Mouse (Mus musculus): Measurements from ENCODE around the gene Gpr84. TPM values are rescaled to one million over a fixed set of nuclear protein-coding genes. Genes with fewer than 3 reads are reported as not detected.
A peak's percentile ranks its signal among the peaks of the same experiment; 100 is the strongest.

Gpr84 gene
- polyA plus RNA-seq, 1 experiment from 2014 or later: not detected

- DNase-seq (ENCODE audit: low read depth, low spot score) (no peak), ATAC-seq (peak; percentile 58)
- CTCF ChIA-PET: interaction anchor here (1.0 to 1.4 kb wide), 6 partner anchors 9 to 30 kb away, joined by 3 to 4 read pairs (median 3); no protein-coding TSS in a partner anchor
- no peaks in the 10 kb centered on the region for H3K27me3 ChIP-seq
- TF ChIP-seq CTCF (IDR thresholded peaks at IDR 0.05): peak; percentile 96
- POLR2A ChIA-PET: no interaction called here
- in situ Hi-C loops (cut with MboI; ENCODE audit: low pct_unique_long_range_greater_than_20kb): loop anchor here (5.0 kb wide), 1 partner anchor 34 kb away; no protein-coding TSS in a partner anchor
Measured at GRCm38 (mm10) chr15:103352856-103353255, 42.4 kb upstream of the Gpr84 start.

GRCm38 (mm10) chr15:103347275-103347684 is 36.9 kb upstream of the Gpr84 start:
- no peaks in the 10 kb centered on the region for H3K27me3 ChIP-seq
- POLR2A ChIA-PET: interaction anchor here (0.7 to 1.3 kb wide), 3 partner anchors 11 to 17 kb away, joined by 3 to 6 read pairs (median 4); no protein-coding TSS in a partner anchor
- CTCF ChIA-PET: interaction anchor here (0.6 to 2.2 kb wide), 14 partner anchors 9 to 133 kb away, joined by 3 to 22 read pairs (median 4); partner anchors contain the start of gene Gtsf2
- in situ Hi-C loops (cut with MboI; ENCODE audit: low pct_unique_long_range_greater_than_20kb): no loop called here
- peak; percentile 77 for TF ChIP-seq CTCF (IDR thresholded peaks at IDR 0.05)
- no peak for DNase-seq (ENCODE audit: low read depth, low spot score)
- no peak for ATAC-seq

GRCm38 (mm10) chr15:103345789-103346188 is 35.4 kb upstream of the Gpr84 start:
- no peak for TF ChIP-seq CTCF (IDR thresholded peaks at IDR 0.05)
- ATAC-seq (no peak), DNase-seq (ENCODE audit: low read depth, low spot score) (no peak)
- POLR2A ChIA-PET: no interaction called here
- in situ Hi-C loops (cut with MboI; ENCODE audit: low pct_unique_long_range_greater_than_20kb): no loop called here
- H3K27me3 ChIP-seq: no peaks in the 10 kb centered on the region
- CTCF ChIA-PET: interaction anchor here (1.6 to 2.9 kb wide), 2 partner anchors 37 to 42 kb away, joined by 4 to 13 read pairs; no protein-coding TSS in a partner anchor

GRCm38 (mm10) chr15:103343556-103343955 is 33.1 kb upstream of the Gpr84 start:
- DNase-seq (ENCODE audit: low read depth, low spot score) (no peak), ATAC-seq (no peak)
- ChIA-PET POLR2A (no interaction called here), CTCF (interaction anchor here (0.8 to 1.7 kb wide), 5 partner anchors 9 to 45 kb away, joined by 3 to 8 read pairs (median 3); no protein-coding TSS in a partner anchor)
- no peaks in the 10 kb centered on the region for H3K27me3 ChIP-seq
- in situ Hi-C loops (cut with MboI; ENCODE audit: low pct_unique_long_range_greater_than_20kb): no loop called here
- TF ChIP-seq CTCF (IDR thresholded peaks at IDR 0.05): peak; percentile 20

GRCm38 (mm10) chr15:103343008-103343407 is 32.6 kb upstream of the Gpr84 start:
- no peak for ATAC-seq
- DNase-seq (ENCODE audit: low read depth, low spot score): no peak
- H3K27me3 ChIP-seq: no peaks in the 10 kb centered on the region
- in situ Hi-C loops (cut with MboI; ENCODE audit: low pct_unique_long_range_greater_than_20kb): no loop called here
- CTCF ChIA-PET: interaction anchor here (0.7 to 4.0 kb wide), 10 partner anchors 10 to 165 kb away, joined by 3 to 22 read pairs (median 3); no protein-coding TSS in a partner anchor
- POLR2A ChIA-PET: no interaction called here
- TF ChIP-seq CTCF (IDR thresholded peaks at IDR 0.05): no peak

GRCm38 (mm10) chr15:103342415-103342814 is 32.0 kb upstream of the Gpr84 start:
- ATAC-seq (peak; percentile 14), DNase-seq (ENCODE audit: low read depth, low spot score) (peak; percentile 35)
- ChIA-PET POLR2A (no interaction called here), CTCF (interaction anchor here (0.7 to 4.0 kb wide), 9 partner anchors 10 to 165 kb away, joined by 3 to 22 read pairs (median 4); no protein-coding TSS in a partner anchor)
- in situ Hi-C loops (cut with MboI; ENCODE audit: low pct_unique_long_range_greater_than_20kb): no loop called here
- H3K27me3 ChIP-seq: no peaks in the 10 kb centered on the region
- peak; percentile 90 for TF ChIP-seq CTCF (IDR thresholded peaks at IDR 0.05)

GRCm38 (mm10) chr15:103341547-103341946 is 31.1 kb upstream of the Gpr84 start:
- no peak for DNase-seq (ENCODE audit: low read depth, low spot score)
- TF ChIP-seq CTCF (IDR thresholded peaks at IDR 0.05): no peak
- no peak for ATAC-seq
- CTCF ChIA-PET: interaction anchor here (1.0 to 4.0 kb wide), 8 partner anchors 9 to 157 kb away, joined by 4 to 22 read pairs (median 5); no protein-coding TSS in a partner anchor
- POLR2A ChIA-PET: interaction anchor here (0.6 kb wide), 1 partner anchor 95 kb away, joined by 4 read pairs; no protein-coding TSS in a partner anchor
- in situ Hi-C loops (cut with MboI; ENCODE audit: low pct_unique_long_range_greater_than_20kb): no loop called here
- H3K27me3 ChIP-seq: no peaks in the 10 kb centered on the region

- TF ChIP-seq CTCF (IDR thresholded peaks at IDR 0.05): no peak
- no peaks in the 10 kb centered on the region for H3K27me3 ChIP-seq
- DNase-seq (ENCODE audit: low read depth, low spot score) (no peak), ATAC-seq (no peak)
- in situ Hi-C loops (cut with MboI; ENCODE audit: low pct_unique_long_range_greater_than_20kb): no loop called here
- CTCF ChIA-PET: interaction anchor here (0.8 to 4.0 kb wide), 10 partner anchors 9 to 156 kb away, joined by 3 to 22 read pairs (median 4); no protein-coding TSS in a partner anchor
- POLR2A ChIA-PET: interaction anchor here (0.6 kb wide), 1 partner anchor 227 kb away, joined by 4 read pairs; no protein-coding TSS in a partner anchor
Measured at GRCm38 (mm10) chr15:103340786-103341185, 30.4 kb upstream of the Gpr84 start.

- no peak for TF ChIP-seq CTCF (IDR thresholded peaks at IDR 0.05)
- in situ Hi-C loops (cut with MboI; ENCODE audit: low pct_unique_long_range_greater_than_20kb): no loop called here
- ATAC-seq (peak; percentile 52), DNase-seq (ENCODE audit: low read depth, low spot score) (no peak)
- ChIA-PET POLR2A (no interaction called here), CTCF (interaction anchor here (0.9 to 4.0 kb wide), 6 partner anchors 16 to 53 kb away, joined by 3 to 22 read pairs (median 4); no protein-coding TSS in a partner anchor)
- no peaks in the 10 kb centered on the region for H3K27me3 ChIP-seq
Measured at GRCm38 (mm10) chr15:103339961-103340337, 29.5 kb upstream of the Gpr84 start, which contains the start of gene Zfp385a. Gene Zfp385a (minus strand): TSS chr15:103340093.

- ChIA-PET CTCF (interaction anchor here (0.9 to 4.0 kb wide), 5 partner anchors 13 to 48 kb away, joined by 3 to 22 read pairs (median 4); no protein-coding TSS in a partner anchor), POLR2A (no interaction called here)
- in situ Hi-C loops (cut with MboI; ENCODE audit: low pct_unique_long_range_greater_than_20kb): no loop called here
- no peak for TF ChIP-seq CTCF (IDR thresholded peaks at IDR 0.05)
- ATAC-seq (no peak), DNase-seq (ENCODE audit: low read depth, low spot score) (no peak)
- no peaks in the 10 kb centered on the region for H3K27me3 ChIP-seq
Measured at GRCm38 (mm10) chr15:103339166-103339960, 29.0 kb upstream of the Gpr84 start.

Measured in Patski (cell line).